Mouse (Mus musculus): ENCODE measurements around the gene Cdh13.
"Not testable (repeated sequence)": the region's sequence is repeated elsewhere in the genome, so short reads cannot be mapped to it uniquely, and the experiment has no call there.

The Cdh13 gene

DNA sequence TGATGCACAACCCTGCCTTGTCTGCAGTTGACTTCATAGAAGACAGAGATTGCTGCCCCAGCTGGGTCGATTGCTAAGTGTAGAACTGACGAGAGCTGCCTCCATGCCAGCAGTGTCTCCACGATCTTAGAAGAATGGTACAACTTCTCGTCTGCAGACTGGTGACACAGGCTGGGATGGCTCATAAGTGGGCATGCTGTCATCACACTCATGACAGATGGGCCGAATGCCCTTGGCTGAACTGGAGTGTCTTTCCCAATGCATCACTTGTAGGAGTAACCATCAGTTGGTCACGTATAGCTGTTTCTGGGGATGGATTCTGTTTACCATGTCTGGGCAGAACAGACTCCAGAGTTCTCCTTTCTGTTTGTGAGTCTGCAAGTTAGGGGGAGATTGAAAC lies 392.7 kb downstream of the Cdh13 start:
- DNase-seq (ENCODE audit: low spot score), result no peak

DNA sequence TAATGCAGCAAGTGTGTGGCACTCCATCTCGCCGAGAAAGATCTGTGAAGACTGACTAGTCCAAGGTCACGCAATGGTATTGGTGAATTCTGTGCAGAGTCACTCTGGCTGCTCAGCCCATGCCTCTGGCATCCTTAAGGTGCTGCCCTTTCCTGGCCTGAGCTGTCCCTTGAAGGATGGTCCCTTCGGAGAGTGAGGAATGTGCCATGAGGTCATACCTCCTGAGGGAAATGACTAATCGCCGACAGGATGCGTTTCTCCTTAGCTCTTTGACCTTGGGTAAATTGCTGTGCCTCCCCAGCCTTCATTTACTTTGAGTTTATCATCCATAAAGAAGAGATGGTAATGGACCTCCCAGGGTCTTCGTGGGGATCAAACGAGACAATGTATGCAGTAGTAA lies 395.8 kb downstream of the Cdh13 start:
- no peak for DNase-seq (ENCODE audit: low spot score)

DNA sequence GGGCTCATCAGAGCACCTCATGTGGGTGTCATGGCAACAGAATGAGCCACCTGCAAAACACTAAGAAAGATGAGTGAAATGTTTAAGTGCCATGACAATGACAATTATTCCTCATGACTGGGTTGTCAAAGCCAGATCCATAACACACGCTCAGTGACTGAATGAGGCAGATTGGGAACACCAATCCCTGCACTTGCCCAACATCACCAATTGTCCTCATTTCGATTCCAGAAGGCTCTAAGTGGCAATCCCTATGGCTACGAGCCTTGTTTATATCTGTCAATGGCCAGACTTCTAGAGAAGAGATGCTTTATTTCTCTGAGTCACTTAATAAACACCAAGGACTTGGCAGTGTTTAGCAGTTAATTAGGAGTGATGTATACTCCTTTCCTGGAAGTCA lies 399.9 kb downstream of the Cdh13 start:
- DNase-seq (ENCODE audit: low spot score), result no peak

DNA sequence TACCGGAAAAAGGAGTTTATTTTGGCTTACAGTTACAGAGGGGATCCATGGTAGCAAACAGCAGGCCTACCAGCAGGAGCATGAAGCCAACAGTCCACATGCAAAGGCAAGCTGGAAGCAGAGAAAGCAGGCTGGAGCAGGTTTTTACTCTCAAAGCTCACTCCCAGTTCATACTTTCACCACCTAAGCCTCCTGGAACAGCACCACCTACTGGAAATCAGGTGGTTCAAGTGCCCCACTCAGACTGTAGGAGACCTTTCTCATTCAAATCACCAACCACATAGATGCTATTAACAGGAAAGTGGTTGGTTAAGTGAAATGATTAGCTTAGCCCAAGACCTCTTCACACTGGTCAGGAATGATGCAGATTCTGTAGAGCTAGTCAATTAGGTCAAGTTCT lies 402.3 kb downstream of the Cdh13 start:
- DNase-seq (ENCODE audit: low spot score), result no peak

DNA sequence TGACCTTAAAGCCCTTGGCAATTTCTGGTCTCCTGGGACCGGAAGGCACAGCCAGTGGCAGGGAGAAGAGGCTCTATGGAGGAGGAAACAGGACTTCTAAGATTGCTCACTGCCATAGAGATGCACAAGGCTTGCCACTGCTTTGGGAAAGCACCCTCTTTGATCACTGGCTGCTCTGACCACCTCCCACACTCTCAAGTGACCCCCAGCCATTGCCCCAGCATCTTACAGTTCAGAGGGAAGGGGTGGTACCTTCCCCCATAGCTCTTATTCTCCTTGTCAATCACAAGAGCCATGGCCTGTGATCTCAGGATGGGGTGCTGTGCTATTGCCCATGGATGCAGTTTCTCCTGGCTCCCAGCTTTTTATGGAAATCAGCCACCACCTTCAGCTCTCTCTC lies 406.3 kb downstream of the Cdh13 start:
- DNase-seq (ENCODE audit: low spot score), result no peak

DNA sequence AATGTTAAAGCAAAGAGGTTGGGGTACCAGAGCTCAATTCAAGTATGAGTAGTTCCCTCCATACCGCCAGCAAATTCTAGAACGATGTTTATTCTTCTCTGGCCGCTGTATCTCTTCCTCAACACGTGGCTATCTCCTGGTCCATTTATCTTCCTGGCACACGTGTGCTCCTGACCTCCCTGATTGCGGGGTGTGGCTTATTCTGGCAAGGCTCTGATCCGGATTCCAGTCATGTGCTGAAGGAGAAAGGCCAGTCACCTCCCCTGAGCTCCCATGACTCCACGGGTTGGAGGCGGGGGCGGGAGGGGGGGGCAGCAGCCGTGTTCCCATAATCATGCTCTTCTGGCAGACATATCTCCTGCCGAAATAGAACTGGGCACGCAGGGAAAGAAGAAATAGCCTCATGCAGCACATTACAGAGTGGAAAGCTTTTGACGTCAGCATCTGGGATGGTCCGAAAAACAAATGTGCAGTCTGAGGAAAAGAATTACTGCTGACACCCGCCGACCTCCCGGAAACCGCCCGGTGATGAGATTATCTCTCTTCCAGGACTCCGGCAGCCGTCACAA lies 417.9 kb downstream of the Cdh13 start:
- no peak for DNase-seq (ENCODE audit: low spot score)

DNA sequence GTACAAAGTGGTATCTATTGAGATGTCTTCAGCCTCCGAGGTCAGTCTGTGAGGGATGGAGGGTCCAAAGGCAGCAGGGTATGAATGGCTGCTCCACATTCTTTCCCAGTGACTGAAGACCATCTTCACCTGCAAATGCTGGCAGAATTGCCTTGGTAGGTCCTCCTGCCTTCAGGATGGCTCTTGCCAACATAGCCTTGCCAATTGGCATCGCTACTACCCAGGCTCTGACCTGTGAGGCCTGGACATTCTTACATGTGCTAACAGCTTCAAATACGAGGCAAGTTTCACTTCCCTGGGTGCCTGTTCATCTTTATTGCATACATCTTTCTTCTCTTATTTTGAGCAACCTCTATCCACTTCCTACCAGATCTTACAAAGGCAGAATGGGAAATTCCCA lies 425.8 kb downstream of the Cdh13 start:
- DNase-seq (ENCODE audit: low spot score), result no peak

DNA sequence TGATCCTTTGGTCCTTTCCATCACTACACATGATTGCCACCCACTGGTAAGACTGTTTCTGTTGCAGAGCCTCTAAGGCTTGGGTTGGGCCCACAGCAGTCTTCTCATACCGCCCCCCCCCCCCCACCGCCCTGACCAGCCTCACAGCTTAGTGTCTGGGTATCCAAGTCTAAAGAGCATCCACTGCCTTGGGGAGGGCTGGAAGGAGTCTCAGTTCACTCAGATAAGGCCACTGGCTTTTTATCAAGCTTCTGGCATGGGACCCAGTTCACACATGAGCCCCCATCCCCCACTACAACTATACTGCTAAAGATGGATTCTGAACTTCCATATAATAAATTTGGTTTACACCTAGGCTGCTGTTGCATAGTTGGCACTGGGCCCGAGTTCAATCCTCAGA lies 428.1 kb downstream of the Cdh13 start:
- no peak for DNase-seq (ENCODE audit: low spot score)

DNA sequence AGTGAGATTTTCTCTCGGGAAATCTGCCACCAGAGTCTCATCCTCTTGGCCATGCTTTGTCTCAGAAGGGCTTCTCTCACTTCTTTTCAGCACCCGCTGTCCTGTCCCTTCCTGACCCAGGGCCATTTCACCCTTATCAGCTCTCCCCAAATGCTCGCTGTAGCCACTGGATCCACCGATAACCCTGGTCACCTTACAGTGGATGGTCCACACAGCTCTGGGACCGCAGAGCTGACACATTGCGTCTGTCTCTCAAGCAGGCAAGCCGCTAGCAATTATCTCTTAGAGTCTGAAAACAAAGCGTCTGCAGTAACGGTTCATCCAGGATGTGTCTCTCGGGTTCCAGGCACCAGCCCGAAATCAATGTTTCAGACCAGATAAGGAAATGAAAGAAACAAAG lies 429.6 kb downstream of the Cdh13 start:
- DNase-seq (ENCODE audit: low spot score), result no peak

DNA sequence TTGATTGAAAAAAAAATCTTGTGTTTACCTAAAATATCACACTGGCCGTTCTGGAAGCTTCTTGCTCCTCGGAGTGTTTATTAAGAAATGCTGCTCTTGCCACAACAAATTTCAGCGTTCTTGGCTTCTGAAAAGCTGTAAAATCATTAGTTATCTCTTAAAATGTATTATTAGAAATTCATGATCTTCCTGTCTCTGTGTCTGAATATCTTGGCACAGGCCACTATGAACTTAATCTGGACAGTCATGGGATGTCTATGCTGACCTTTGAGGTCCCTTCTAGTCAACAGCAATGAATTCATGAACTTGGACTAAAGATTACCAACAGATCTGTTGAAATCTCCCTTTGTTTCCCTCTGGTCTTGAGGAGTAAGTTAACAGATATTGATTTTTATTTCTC lies 430.1 kb downstream of the Cdh13 start:
- no peak for DNase-seq (ENCODE audit: low spot score)

DNA sequence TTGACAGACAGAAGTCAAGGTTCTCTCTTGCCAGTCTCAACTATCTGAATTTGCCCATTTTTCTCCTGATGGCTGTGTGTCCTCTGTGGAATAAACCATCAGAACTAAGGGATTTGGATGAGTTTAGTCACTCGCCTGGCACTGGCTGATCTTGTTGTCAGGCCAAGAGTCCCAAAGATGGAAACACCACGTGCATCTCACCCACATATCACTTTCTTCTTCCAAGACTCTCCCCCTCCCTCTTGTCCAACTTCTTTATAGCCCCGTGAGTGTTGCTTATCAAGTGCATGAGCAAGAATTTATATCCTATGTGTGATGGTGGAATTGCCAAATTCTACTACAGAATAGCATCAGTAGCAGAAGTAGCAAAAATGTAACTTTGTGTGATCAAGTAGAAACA lies 439.4 kb downstream of the Cdh13 start:
- DNase-seq (ENCODE audit: low spot score), result no peak

DNA sequence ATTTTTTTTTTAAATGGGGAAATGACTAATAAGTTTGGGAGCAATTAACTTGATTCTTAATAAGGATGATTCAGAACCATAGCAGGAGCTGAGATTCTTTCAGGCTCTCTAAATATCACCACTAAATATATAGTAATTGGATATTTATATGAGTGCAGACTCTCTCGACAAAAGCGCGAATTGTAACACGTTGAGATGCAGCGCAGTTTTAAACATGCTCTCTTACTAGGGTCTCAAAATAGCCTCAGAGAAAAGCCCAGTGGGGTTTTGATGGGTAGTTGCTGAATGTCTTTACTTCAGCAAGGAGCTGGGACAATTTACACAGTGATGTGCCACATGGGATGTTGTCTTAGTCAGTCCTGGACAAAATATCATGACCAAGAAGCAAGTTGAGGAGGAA lies 442.1 kb downstream of the Cdh13 start:
- no peak for DNase-seq (ENCODE audit: low spot score)

DNA sequence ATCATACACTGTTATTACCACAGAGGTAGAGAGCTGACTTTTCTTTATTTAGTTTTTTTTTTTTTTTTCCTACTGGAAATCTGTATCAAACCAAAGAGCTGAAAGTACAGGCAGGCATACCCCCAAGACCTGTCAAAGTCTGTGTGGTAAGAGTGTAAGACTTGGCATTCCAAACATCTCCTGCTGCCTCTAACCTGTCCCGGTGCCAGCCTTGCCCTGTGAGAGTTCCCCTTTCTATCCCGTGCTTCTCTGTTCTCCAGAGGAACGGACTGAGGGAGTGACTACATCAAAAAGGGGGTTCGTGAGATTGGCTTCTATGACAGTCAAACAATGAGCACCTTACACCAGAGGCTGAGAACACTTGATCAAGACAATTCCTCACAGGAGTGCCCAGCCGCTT lies 458.2 kb downstream of the Cdh13 start:
- no peak for DNase-seq (ENCODE audit: low spot score)

DNA sequence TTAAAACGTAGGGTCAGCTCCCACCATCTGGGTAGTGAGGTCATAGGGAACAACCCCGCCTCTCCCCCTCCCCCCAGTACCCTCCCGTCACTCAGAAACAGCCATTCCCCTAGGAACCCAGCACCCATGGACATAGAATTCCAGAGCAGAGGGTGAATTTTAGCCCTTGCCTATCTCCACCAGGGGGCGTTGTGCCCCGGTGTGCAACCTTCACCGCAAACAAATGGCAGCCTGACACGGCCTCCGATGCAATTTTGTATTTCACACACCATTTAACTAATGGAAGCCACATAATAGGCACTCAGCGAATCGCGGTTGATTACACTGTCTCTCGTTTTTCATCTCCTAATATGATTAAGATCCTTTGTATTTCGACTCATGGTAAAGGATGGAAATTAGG lies 461.5 kb downstream of the Cdh13 start:
- no peak for DNase-seq (ENCODE audit: low spot score)

DNA sequence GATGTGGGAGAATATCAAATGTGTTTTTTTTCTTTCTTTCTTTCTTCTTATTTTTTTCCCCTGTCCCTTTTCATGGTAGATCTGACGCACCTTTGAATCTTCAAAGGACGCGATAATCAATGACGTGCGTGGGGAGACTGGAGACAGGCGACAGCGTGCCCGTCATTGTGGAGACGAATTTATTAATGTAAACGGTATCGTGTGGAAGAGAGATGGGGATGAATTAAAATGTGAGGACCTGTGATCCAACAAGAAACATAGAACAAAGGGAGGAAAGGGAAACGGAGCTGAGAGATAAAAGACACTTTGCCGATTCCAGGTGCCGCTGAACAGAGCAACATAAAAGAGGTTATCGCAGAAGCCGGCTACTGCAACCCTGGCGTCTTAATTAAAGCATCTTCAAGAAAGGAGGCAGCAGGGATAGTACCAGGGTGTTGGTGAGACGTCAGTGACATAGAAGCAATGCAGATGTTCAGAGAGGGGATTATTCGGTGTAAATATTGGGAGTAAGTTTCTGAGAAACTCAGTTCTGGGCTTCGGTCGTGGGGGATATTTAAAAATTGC lies 464.6 kb downstream of the Cdh13 start:
- no peak for DNase-seq (ENCODE audit: low spot score)

DNA sequence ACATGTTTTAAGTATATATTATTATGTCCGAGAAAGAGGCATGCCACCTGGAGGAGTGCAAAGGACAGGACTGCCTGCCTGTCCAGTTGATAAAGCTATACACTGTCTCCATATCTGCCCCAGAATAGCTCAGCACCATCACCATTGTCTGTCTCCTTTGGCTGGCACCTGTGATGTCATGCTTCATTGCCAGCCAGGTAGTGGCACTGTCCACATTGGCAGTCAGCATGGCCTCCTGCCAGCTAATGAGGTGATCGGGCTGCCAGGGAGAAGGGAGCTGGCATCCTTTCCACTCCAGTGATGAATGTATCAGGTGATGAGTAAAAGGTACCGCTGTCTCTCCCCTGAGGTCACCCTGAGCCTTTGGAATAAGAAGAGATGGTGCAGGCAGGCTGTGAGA lies 465.7 kb downstream of the Cdh13 start:
- DNase-seq (ENCODE audit: low spot score), result no peak

DNA sequence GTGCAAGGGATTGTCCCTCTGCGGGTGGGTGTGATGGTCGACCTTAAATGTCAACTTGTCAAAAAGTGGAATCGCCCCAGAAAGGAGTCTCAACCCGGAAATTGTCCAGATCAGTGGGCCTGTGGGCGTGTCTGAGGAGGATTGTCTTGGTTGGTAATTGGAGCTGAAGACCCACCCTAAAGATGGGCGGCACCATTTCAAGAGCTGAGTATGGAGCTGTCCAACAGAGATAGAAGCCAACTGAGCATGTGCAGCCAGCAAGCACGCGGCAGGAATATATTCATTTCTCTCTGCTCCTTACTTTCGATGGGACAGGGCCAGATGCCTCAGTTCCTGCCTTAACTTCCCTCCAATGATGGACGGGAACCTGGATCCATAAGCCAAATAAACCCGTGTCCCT lies 466.3 kb downstream of the Cdh13 start:
- no peak for DNase-seq (ENCODE audit: low spot score)

DNA sequence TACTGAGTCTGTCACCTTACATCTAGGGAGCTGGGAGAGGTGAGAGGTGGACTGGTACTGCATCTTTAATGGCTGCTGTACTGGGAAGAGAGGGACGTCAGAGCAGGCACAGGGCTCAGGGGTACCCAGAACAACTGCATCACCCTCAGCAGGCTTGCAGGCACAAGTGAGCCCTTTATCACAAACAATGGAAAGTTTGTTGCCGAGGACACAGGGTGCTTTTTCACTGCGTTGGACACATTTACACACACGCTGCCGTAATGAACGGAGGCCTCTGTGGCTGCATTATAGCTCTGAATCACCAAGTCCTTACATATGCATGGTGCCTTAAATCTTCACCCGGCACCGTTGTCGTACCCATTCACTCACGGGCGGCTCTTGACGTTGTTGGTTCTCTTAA lies 470.2 kb downstream of the Cdh13 start:
- peak; percentile 21 for DNase-seq (ENCODE audit: low spot score)

DNA sequence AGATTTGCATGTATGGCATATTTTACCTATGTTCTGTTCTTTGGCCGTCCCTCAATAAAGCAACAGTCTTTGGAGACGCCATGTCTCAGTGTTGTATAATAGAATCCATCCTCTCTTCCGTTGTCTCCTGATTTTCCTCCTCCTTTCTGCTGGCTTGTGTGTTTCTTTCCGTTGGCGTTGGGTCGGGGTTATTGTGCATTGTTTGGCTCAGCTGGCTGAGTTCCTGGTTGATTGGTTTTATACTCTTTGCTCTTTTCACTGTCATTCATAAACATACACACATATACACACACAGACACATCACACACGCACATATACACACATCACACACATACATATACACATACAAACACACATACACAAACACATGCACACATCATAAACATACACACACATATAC lies 470.6 kb downstream of the Cdh13 start:
- no peak for DNase-seq (ENCODE audit: low spot score)

DNA sequence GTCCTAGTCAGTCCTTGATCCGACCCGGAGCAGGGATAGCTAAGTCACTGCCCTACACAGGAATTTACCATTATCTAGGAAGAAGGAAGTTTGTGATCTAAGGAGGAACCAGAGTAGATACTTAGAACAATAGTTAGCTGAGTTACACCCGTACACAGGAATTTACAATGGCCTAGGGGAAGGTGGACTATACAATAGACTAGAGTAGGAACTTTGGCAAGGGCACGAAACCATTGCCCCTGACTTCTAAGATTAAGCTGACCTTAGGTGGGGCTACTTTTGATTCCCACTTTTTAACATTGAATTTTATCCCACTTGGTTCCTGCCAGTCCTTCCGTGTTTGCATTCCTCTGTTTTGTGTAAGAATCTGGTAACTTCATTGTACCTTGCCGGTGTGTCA lies 494.0 kb downstream of the Cdh13 start:
- DNase-seq (ENCODE audit: low spot score), result not testable (repeated sequence)

DNA sequence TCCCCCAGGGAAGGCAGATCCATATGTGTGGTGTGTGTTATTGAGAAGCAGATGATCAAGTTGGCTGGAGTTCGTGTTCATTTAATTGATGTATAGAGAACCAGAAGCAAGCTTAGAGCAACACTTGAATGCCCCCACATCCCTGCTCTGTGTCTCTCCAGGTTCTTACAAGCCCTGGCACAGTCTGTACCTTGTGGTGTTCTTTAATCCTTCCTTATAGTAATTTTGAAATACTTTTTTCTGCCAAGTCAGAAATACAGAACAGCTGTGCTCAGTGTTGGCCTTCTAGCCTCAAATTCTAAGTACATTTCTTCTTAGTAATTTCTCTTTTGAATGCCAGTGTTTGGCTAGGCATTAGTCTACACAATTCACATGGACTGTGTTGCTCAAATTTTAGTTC lies 494.8 kb downstream of the Cdh13 start:
- DNase-seq (ENCODE audit: low spot score), result no peak

DNA sequence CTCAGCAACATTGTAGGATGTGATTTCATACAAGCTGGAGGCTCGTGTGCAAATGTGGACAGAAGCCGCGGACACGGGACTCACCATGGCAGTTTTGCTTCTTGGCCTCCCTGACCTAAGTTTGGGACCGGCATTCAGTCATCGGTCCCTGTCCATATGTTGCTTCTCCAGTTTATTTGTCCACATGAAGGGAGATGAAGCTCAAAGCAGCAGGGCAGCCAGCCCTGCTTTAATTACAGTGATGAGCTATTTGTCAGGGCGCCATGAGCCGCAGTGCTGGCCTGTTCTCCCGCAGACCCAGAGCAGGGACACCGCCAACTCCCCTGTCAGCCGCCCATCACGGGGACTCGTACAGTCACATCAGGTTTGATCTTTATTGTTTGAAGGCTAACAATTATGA lies 502.1 kb downstream of the Cdh13 start:
- DNase-seq (ENCODE audit: low spot score), result no peak

DNA sequence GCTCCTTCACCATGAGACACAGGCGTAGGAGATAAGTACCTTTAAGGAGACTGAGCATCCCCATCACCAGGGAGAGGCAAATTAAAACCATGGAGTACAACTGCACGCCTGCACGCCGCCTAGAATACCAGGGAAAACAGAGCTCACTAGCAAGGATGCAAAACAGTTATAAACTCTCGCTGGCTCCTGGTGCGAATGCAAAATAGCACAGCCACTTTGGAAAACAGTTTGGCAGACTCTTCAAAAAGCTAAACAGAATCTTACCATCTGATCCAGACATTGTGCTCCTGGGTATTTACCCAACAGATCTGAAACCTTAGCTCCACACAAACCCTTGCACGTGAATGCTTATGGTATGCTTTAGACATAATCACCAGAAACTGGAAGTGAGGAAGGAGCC lies 506.1 kb downstream of the Cdh13 start:
- no peak for DNase-seq (ENCODE audit: low spot score)

DNA sequence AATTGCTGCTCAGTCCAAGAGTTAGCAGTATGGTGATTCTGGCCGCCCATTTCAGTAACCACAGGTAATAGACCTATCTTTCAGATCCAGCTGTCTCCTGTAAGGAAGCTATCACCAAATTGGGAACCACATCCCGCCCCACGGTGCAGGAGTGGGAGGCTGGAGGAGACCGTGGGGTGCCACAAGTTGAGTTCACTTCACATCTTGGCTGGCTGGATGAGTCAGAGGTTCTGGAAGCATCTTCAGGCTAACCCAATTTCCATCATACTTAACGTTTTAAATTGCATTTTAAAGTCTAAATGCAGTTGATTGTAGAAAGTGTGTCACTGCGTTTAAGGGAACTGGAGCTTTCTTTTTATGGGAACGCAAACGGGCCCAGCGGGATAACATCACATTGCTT lies 511.4 kb downstream of the Cdh13 start:
- DNase-seq (ENCODE audit: low spot score), result no peak

DNA sequence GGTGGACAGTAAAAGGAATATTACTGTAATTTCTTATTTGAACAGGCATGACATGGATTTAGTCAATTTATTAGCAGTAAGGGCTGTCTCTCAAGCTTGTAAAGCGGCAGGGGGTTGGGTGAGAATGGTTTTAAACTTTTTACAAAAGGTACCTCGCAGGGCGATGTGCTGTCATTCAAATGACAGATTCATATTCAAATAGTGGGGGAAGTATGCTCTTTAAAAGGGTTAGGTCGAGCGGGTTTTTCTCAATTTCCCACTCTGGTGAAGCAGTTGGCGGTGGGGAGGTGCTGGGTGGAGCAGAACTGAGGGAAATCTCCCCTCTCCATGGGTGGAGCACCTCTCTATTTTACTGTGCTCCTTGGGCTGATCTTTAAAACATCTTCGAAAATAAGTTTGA lies 513.0 kb downstream of the Cdh13 start:
- no peak for DNase-seq (ENCODE audit: low spot score)
